Mouse (Mus musculus): ENCODE data around the gene Capn5. TPM values are rescaled to one million over a fixed set of nuclear protein-coding genes. Genes with fewer than 3 reads are reported as not detected.

Gene Capn5
- 8.8 and 9.4 TPM in 2 replicates for polyA plus RNA-seq (2015; fragmentation: Nextera tagmentation; extraction: Ambion mirVana)

DNA sequence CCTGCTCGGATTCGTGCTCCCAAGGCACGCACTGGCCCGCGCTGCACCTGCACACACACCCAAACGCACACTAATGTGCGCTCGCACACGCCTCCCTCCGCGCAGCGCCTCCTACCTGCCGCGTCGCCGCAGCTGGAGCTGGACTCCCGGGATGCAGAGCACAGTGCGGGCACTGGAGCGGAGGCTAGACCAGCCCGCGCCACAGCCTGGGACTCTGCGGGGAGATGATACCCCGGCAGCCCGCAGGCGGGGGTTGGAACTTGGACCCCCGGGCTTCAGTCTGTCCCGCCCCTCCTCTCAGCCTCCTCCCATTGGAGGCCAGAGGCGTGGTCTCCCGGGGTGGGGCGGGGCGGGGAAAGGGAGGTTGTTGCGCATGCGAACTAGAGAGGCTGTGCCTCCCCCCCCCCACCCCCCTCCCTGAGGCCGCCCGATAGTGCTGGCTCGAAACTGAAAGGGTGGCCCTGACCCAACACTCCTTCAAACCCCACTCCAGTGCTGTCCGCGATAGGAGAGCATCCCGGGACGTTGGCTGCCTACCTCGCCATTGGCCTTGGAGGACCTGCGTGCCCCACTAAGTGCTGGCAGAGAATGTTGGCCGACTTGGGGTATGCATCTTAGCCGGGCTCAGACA is at the start of gene Capn5:
Capn5 (minus strand) TSS at position 346 of the 631 bp plus-strand sequence.

DNA sequence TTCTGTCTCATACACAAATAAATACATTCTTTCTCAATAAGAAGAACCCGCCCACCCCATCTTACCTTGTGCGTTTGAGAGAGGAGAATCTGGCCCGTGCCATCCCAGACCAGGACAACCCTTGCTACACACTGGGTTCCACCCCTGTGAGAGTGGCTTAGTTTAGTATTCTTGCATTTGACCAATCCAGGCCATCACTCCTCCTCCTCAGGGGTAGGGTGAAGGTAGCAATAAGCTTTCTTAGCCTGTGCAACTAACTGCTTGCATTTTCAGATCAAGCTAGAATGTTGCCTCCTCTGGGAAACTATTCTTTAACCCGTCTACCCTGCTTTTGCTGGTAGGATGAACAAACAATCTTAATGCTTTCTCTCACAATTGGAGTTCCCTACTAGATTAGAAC is 21.3 kb upstream of the Capn5 start, which contains the start of gene B3gnt6:
B3gnt6 (minus strand) TSS at position 101 of the 400 bp plus-strand sequence.

DNA sequence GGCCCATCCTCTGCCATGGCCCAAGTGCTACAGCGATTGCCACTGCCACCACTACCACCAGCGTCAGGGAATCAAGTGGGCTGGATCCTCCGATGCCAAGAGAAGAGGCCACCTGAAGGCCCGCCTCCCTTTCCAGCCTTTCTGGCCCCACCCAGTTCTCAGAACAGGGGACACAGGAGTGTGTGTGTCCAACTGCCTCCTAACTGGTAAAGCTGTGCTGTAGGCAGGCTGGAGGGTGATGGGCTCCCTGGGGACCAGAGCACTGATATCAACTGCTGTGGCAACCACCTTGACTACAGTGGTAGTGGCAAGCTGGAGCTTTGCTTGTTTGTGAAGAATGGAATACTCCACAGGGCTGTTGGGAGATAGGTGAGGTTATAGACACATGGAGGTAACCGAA is 32.7 kb downstream of the Capn5 start, which contains the start of gene Omp:
Omp (minus strand) TSS at position 101 of the 400 bp plus-strand sequence.

DNA sequence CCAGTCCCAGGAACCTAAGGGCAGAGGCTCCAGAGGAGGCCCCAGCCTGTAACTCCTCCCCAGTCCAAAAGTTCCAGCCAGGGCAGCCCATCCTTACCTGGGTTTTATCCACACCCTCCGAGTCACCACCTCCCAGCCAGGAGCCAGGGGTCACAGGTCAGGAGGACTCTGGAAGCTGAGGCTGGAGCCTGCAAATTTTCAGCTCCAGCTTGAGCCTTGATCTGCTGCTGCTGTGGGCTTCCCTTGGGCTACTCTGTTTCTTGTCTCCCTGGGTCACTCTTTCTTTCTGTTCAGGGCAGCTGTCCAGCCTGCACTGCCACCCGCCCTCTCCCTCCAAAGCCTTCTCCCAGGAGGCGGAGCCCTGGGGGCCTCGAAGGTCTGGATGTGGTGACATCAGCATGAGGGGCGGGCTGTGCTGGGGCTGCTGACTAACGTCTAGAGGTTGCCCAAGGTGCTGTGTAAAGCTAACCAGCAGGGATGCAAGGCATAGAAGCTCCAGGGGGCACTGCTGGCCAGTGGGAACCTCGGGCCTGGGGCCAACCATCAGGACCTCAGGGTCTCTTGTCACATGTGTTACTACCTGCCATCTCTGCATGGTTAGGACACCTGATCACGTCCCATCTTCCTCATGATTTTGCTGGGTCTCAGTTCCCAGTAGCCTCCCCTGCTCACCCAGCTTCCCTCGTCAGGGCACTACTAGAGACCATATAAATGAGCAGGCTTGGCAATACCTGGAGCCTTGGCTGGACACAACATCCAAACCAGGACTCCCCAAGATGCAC is 58.7 kb downstream of the Capn5 start, which contains the start of gene Myo7a:
Myo7a (minus strand) TSS at position 346 of the 782 bp plus-strand sequence.

Other genes with a start within 250 kb of the Capn5 start
- gene Myo7a, start 58.8 kb downstream of the Capn5 start, polyA plus RNA-seq (2015; fragmentation: Nextera tagmentation; extraction: Ambion mirVana) = 5.8 and 8.3 TPM in 2 replicates
- gene Omp, start 32.8 kb downstream of the Capn5 start, polyA plus RNA-seq (2015; fragmentation: Nextera tagmentation; extraction: Ambion mirVana) = 0.48 and 0.70 TPM in 2 replicates
- 0.08 TPM in 1 of 2 replicates, not detected in the other for gene B3gnt6, start 21.2 kb upstream of the Capn5 start, polyA plus RNA-seq (2015; fragmentation: Nextera tagmentation; extraction: Ambion mirVana)
- 37.7 and 40.2 TPM in 2 replicates for gene Acer3, start 142.9 kb upstream of the Capn5 start, polyA plus RNA-seq (2015; fragmentation: Nextera tagmentation; extraction: Ambion mirVana)
- gene Tsku, start 183.1 kb upstream of the Capn5 start, polyA plus RNA-seq (2015; fragmentation: Nextera tagmentation; extraction: Ambion mirVana) = 3.4 and 4.4 TPM in 2 replicates